Mouse (Mus musculus): ENCODE measurements at regions not wholly inside any gene's neighbourhood (a gene's known extent, or its start where the extent isn't known, plus 50 kb on each side); places are given as distances from the start of the nearest gene placed in this dataset.

GRCm38 (mm10) chr12:107723062-107723859 lies 234.8 kb downstream of the 3110018I06Rik start:
- Histone ChIP-seq H3K4me1 (ENCODE audit: control insufficient read depth, insufficient read depth, low read length) (peaks cover 15% of the 10 kb centered on the region), H3K4me3 (ENCODE audit: low read depth, low read length) (no peak overlapping the region), H3K4me2 (no peak overlapping the region; the same call in 1 of the 2 replicates), H3K9ac (ENCODE audit: low read length) (0 out of 2 replicates have a peak overlapping the region, but pooled peaks have one; percentile 6), H3K36me3 (ENCODE audit: control insufficient read depth, insufficient read depth, low read length) (no peaks in the 10 kb centered on the region), H3K27me3 (ENCODE audit: control insufficient read depth, insufficient read depth, low read length) (no peaks in the 10 kb centered on the region), H3K9me3 (ENCODE audit: control insufficient read depth, low read length) (no peaks in the 10 kb centered on the region; the same call in 1 of the 2 replicates), H3K27ac (ENCODE audit: low read depth, low read length) (peak overlapping the region; percentile 6; the same call in 1 of the 2 replicates)
- 80% methylated on average over 9 of the region's 9 CpGs for WGBS
- ATAC-seq (ENCODE audit: low FRiP score) (peak; percentile 24), DNase-seq (ENCODE audit: low spot score, missing footprints) (peak; percentile 84)

GRCm38 (mm10) chr12:107723860-107724320 lies 235.5 kb downstream of the 3110018I06Rik start:
- peak overlapping the region; percentile 6; the same call in 1 of the 2 replicates for H3K27ac ChIP-seq (ENCODE audit: low read depth, low read length)
- H3K9ac ChIP-seq (ENCODE audit: low read length) = peak overlapping the region; percentile 6; the same call in 1 of the 2 replicates
- H3K27me3 ChIP-seq (ENCODE audit: control insufficient read depth, insufficient read depth, low read length) = no peaks in the 10 kb centered on the region
- 33% methylated on average over 14 of the region's 14 CpGs for WGBS
- peaks cover 15% of the 10 kb centered on the region for H3K4me1 ChIP-seq (ENCODE audit: control insufficient read depth, insufficient read depth, low read length)
- H3K4me2 ChIP-seq = no peak overlapping the region; the same call in 1 of the 2 replicates
- no peaks in the 10 kb centered on the region; the same call in 1 of the 2 replicates for H3K9me3 ChIP-seq (ENCODE audit: control insufficient read depth, low read length)
- ATAC-seq (ENCODE audit: low FRiP score) (peak; percentile 50; the same call in 1 of the 2 replicates), DNase-seq (ENCODE audit: low spot score, missing footprints) (peak; percentile 91)
- H3K4me3 ChIP-seq (ENCODE audit: low read depth, low read length) = no peak overlapping the region
- H3K36me3 ChIP-seq (ENCODE audit: control insufficient read depth, insufficient read depth, low read length) = no peaks in the 10 kb centered on the region

GRCm38 (mm10) chr12:107724467-107724866 lies 236.0 kb downstream of the 3110018I06Rik start:
- Histone ChIP-seq H3K9me3 (ENCODE audit: control insufficient read depth, low read length) (no peaks in the 10 kb centered on the region; the same call in 1 of the 2 replicates), H3K4me1 (ENCODE audit: control insufficient read depth, insufficient read depth, low read length) (peaks cover 15% of the 10 kb centered on the region), H3K27ac (ENCODE audit: low read depth, low read length) (no peak overlapping the region; the same call in 1 of the 2 replicates), H3K9ac (ENCODE audit: low read length) (peak overlapping the region; percentile 6; the same call in 1 of the 2 replicates), H3K36me3 (ENCODE audit: control insufficient read depth, insufficient read depth, low read length) (no peaks in the 10 kb centered on the region), H3K4me3 (ENCODE audit: low read depth, low read length) (no peak overlapping the region), H3K4me2 (no peak overlapping the region; the same call in 1 of the 2 replicates), H3K27me3 (ENCODE audit: control insufficient read depth, insufficient read depth, low read length) (no peaks in the 10 kb centered on the region)
- ATAC-seq (ENCODE audit: low FRiP score) = peak; percentile 78
- WGBS = 21% methylated on average over 8 of the region's 8 CpGs
- peak; percentile 88 for DNase-seq (ENCODE audit: low spot score, missing footprints)

GRCm38 (mm10) chr12:107728865-107729264 lies 240.4 kb downstream of the 3110018I06Rik start:
- 85% methylated on average over 6 of the region's 6 CpGs for WGBS
- DNase-seq (ENCODE audit: low spot score, missing footprints) = no peak
- Histone ChIP-seq H3K4me2 (no peak overlapping the region), H3K4me3 (ENCODE audit: low read depth, low read length) (no peak overlapping the region), H3K36me3 (ENCODE audit: control insufficient read depth, insufficient read depth, low read length) (no peaks in the 10 kb centered on the region), H3K4me1 (ENCODE audit: control insufficient read depth, insufficient read depth, low read length) (peaks cover 9% of the 10 kb centered on the region), H3K9me3 (ENCODE audit: control insufficient read depth, low read length) (no peaks in the 10 kb centered on the region; the same call in 1 of the 2 replicates), H3K27me3 (ENCODE audit: control insufficient read depth, insufficient read depth, low read length) (no peaks in the 10 kb centered on the region), H3K9ac (ENCODE audit: low read length) (no peak overlapping the region), H3K27ac (ENCODE audit: low read depth, low read length) (no peak overlapping the region)
- no peak for ATAC-seq (ENCODE audit: low FRiP score)

- Histone ChIP-seq H3K4me3 (ENCODE audit: low read depth, low read length) (no peak overlapping the region), H3K9me3 (ENCODE audit: control insufficient read depth, low read length) (no peaks in the 10 kb centered on the region; the same call in 1 of the 2 replicates), H3K9ac (ENCODE audit: low read length) (no peak overlapping the region), H3K4me1 (ENCODE audit: control insufficient read depth, insufficient read depth, low read length) (peaks cover 4% of the 10 kb centered on the region), H3K4me2 (no peak overlapping the region), H3K36me3 (ENCODE audit: control insufficient read depth, insufficient read depth, low read length) (no peaks in the 10 kb centered on the region), H3K27ac (ENCODE audit: low read depth, low read length) (no peak overlapping the region), H3K27me3 (ENCODE audit: control insufficient read depth, insufficient read depth, low read length) (no peaks in the 10 kb centered on the region)
- no peak for DNase-seq (ENCODE audit: low spot score, missing footprints)
- no peak for ATAC-seq (ENCODE audit: low FRiP score)
- 84% methylated on average over 11 of the region's 11 CpGs for WGBS
These were observed 240.9 kb downstream of the 3110018I06Rik start for GRCm38 (mm10) chr12:107729301-107729700.

- Histone ChIP-seq H3K9me3 (ENCODE audit: control insufficient read depth, low read length) (no peaks in the 10 kb centered on the region; the same call in 1 of the 2 replicates), H3K9ac (ENCODE audit: low read length) (no peak overlapping the region), H3K4me1 (ENCODE audit: control insufficient read depth, insufficient read depth, low read length) (no peaks in the 10 kb centered on the region), H3K36me3 (ENCODE audit: control insufficient read depth, insufficient read depth, low read length) (no peaks in the 10 kb centered on the region), H3K4me3 (ENCODE audit: low read depth, low read length) (no peak overlapping the region), H3K27ac (ENCODE audit: low read depth, low read length) (no peak overlapping the region), H3K27me3 (ENCODE audit: control insufficient read depth, insufficient read depth, low read length) (no peaks in the 10 kb centered on the region), H3K4me2 (no peak overlapping the region)
- DNase-seq (ENCODE audit: low spot score, missing footprints) (no peak), ATAC-seq (ENCODE audit: low FRiP score) (no peak)
- 73% methylated on average over 4 of the region's 4 CpGs for WGBS
These were observed 242.5 kb downstream of the 3110018I06Rik start for GRCm38 (mm10) chr12:107730940-107731339.

GRCm38 (mm10) chr12:107734536-107734935 lies 246.1 kb downstream of the 3110018I06Rik start:
- H3K36me3 ChIP-seq (ENCODE audit: control insufficient read depth, insufficient read depth, low read length) = no peaks in the 10 kb centered on the region
- H3K4me2 ChIP-seq = no peak overlapping the region
- no peak overlapping the region for H3K4me3 ChIP-seq (ENCODE audit: low read depth, low read length)
- H3K27ac ChIP-seq (ENCODE audit: low read depth, low read length) = no peak overlapping the region; the same call in 1 of the 2 replicates
- 91% methylated on average over 6 of the region's 6 CpGs for WGBS
- no peaks in the 10 kb centered on the region for H3K27me3 ChIP-seq (ENCODE audit: control insufficient read depth, insufficient read depth, low read length)
- ATAC-seq (ENCODE audit: low FRiP score) (no peak), DNase-seq (ENCODE audit: low spot score, missing footprints) (no peak)
- no peak overlapping the region for H3K9ac ChIP-seq (ENCODE audit: low read length)
- H3K4me1 ChIP-seq (ENCODE audit: control insufficient read depth, insufficient read depth, low read length) = no peaks in the 10 kb centered on the region
- H3K9me3 ChIP-seq (ENCODE audit: control insufficient read depth, low read length) = no peaks in the 10 kb centered on the region

- no peaks in the 10 kb centered on the region for H3K4me1 ChIP-seq (ENCODE audit: control insufficient read depth, insufficient read depth, low read length)
- no peak overlapping the region for H3K4me2 ChIP-seq
- no peaks in the 10 kb centered on the region for H3K36me3 ChIP-seq (ENCODE audit: control insufficient read depth, insufficient read depth, low read length)
- DNase-seq (ENCODE audit: low spot score, missing footprints) = peak; percentile 77
- ATAC-seq (ENCODE audit: low FRiP score) = no peak
- no peak overlapping the region for H3K27ac ChIP-seq (ENCODE audit: low read depth, low read length)
- 86% methylated on average over 13 of the region's 13 CpGs for WGBS
- no peak overlapping the region for H3K4me3 ChIP-seq (ENCODE audit: low read depth, low read length)
- no peaks in the 10 kb centered on the region for H3K27me3 ChIP-seq (ENCODE audit: control insufficient read depth, insufficient read depth, low read length)
- no peaks in the 10 kb centered on the region for H3K9me3 ChIP-seq (ENCODE audit: control insufficient read depth, low read length)
- no peak overlapping the region for H3K9ac ChIP-seq (ENCODE audit: low read length)
These were observed 254.2 kb downstream of the 3110018I06Rik start for GRCm38 (mm10) chr12:107742641-107743040.

GRCm38 (mm10) chr12:107744822-107745221 lies 256.4 kb downstream of the 3110018I06Rik start:
- Histone ChIP-seq H3K9me3 (ENCODE audit: control insufficient read depth, low read length) (no peaks in the 10 kb centered on the region), H3K4me3 (ENCODE audit: low read depth, low read length) (no peak overlapping the region), H3K4me1 (ENCODE audit: control insufficient read depth, insufficient read depth, low read length) (no peaks in the 10 kb centered on the region), H3K4me2 (no peak overlapping the region), H3K36me3 (ENCODE audit: control insufficient read depth, insufficient read depth, low read length) (no peaks in the 10 kb centered on the region), H3K9ac (ENCODE audit: low read length) (no peak overlapping the region), H3K27me3 (ENCODE audit: control insufficient read depth, insufficient read depth, low read length) (no peaks in the 10 kb centered on the region), H3K27ac (ENCODE audit: low read depth, low read length) (no peak overlapping the region)
- DNase-seq (ENCODE audit: low spot score, missing footprints) (no peak), ATAC-seq (ENCODE audit: low FRiP score) (no peak)
- WGBS = 92% methylated on average over 8 of the region's 8 CpGs

Measured in midbrain, embryonic 11.5 days (tissue).